Mouse (Mus musculus) stomach, postnatal 0 days (tissue): ENCODE results near the gene 3110009E18Rik.

Source experiments
- CTCF ChIP-seq: IDR thresholded peaks from 2 replicates; pipeline ENCODE4 v1.5.1; 2016; ENCODE audit warnings: antibody characterized with exemption, low read depth, mild to moderate bottlenecking, moderate library complexity
- EP300 ChIP-seq: optimal IDR thresholded peaks from 2 replicates; pipeline ENCODE3; 2016; ENCODE audit warnings: antibody characterized with exemption

- no peak for TF ChIP-seq EP300
- no peak for TF ChIP-seq CTCF
Measured at GRCm38 (mm10) chr1:120235631-120236215, 114.7 kb downstream of the 3110009E18Rik start.
